Mouse (Mus musculus): Measurements from ENCODE around the gene Kiss1r.
"Not testable (repeated sequence)": the region's sequence is repeated elsewhere in the genome, so short reads cannot be mapped to it uniquely, and the experiment has no call there.

The Kiss1r gene

GRCm38 (mm10) chr10:79916808-79917531, at the start of gene Kiss1r:
Kiss1r (plus strand) TSS chr10:79916971.
- peak; percentile 93 for DNase-seq

- DNase-seq, result no peak
Measured at GRCm38 (mm10) chr10:79871845-79872244, 44.9 kb upstream of the Kiss1r start.

- no peak for DNase-seq
Measured at GRCm38 (mm10) chr10:79872862-79873261, 43.9 kb upstream of the Kiss1r start.

- DNase-seq, result no peak
Measured at GRCm38 (mm10) chr10:79873313-79873712, 43.5 kb upstream of the Kiss1r start.

GRCm38 (mm10) chr10:79873715-79874289, 43.0 kb upstream of the Kiss1r start:
- DNase-seq, result peak; percentile 44

- peak; percentile 90 for DNase-seq
Measured at GRCm38 (mm10) chr10:79874290-79874862, 42.4 kb upstream of the Kiss1r start, which contains the start of the genes Prtn3 and Plppr3. Prtn3 (plus strand) TSS chr10:79874476. Plppr3 (minus strand) TSS chr10:79874634.

- no peak for DNase-seq
Measured at GRCm38 (mm10) chr10:79877174-79877573, 39.6 kb upstream of the Kiss1r start.

GRCm38 (mm10) chr10:79877757-79878156, 39.0 kb upstream of the Kiss1r start:
- no peak for DNase-seq

- no peak for DNase-seq
Measured at GRCm38 (mm10) chr10:79879527-79879926, 37.2 kb upstream of the Kiss1r start.

GRCm38 (mm10) chr10:79880721-79881120, 36.0 kb upstream of the Kiss1r start:
- DNase-seq, result peak; percentile 26

GRCm38 (mm10) chr10:79881981-79882380, 34.8 kb upstream of the Kiss1r start:
- DNase-seq, result peak; percentile 68

GRCm38 (mm10) chr10:79883297-79884084, 33.3 kb upstream of the Kiss1r start:
- peak; percentile 87 for DNase-seq

- DNase-seq, result no peak
Measured at GRCm38 (mm10) chr10:79884446-79884845, 32.3 kb upstream of the Kiss1r start.

GRCm38 (mm10) chr10:79884938-79885337, 31.8 kb upstream of the Kiss1r start:
- not testable (repeated sequence) for DNase-seq

GRCm38 (mm10) chr10:79886054-79886453, 30.7 kb upstream of the Kiss1r start, which contains the start of gene Elane:
Elane (plus strand) TSS chr10:79886247.
- DNase-seq, result no peak

GRCm38 (mm10) chr10:79886611-79887010, 30.2 kb upstream of the Kiss1r start:
- DNase-seq, result no peak

- no peak for DNase-seq
Measured at GRCm38 (mm10) chr10:79889386-79889785, 27.4 kb upstream of the Kiss1r start.

- no peak for DNase-seq
Measured at GRCm38 (mm10) chr10:79890670-79891069, 26.1 kb upstream of the Kiss1r start, which contains the start of gene Cfd. Cfd (plus strand) TSS chr10:79890853.

- DNase-seq, result peak; percentile 83
Measured at GRCm38 (mm10) chr10:79892451-79893118, 24.2 kb upstream of the Kiss1r start.

- no peak for DNase-seq
Measured at GRCm38 (mm10) chr10:79896306-79896705, 20.5 kb upstream of the Kiss1r start.

GRCm38 (mm10) chr10:79896814-79897213, 20.0 kb upstream of the Kiss1r start:
- no peak for DNase-seq

Measured in embryo, embryonic 11 days (tissue).